Mouse (Mus musculus): Measurements from ENCODE around the gene Vps25.

- TF ChIP-seq TAL1 (IDR thresholded peaks at IDR 0.05; ENCODE audit: low read length) (no peak), GATA1 (IDR thresholded peaks at IDR 0.05; ENCODE audit: low read length) (no peak)
Observed at GRCm38 (mm10) chr11:101260826-101261380, 7.4 kb downstream of the Vps25 start.

Data from erythroblast, embryonic 14.5 days (primary cell).